Mouse (Mus musculus) retina, adult 2 months (tissue): ENCODE measurements around the gene Erf.

Experiments used
- DNase-seq: peaks from one replicate; pipeline ENCODE4 v3.0.0-alpha.2; 2012; ENCODE audit warnings: low read depth, low spot score

The Erf gene

DNA sequence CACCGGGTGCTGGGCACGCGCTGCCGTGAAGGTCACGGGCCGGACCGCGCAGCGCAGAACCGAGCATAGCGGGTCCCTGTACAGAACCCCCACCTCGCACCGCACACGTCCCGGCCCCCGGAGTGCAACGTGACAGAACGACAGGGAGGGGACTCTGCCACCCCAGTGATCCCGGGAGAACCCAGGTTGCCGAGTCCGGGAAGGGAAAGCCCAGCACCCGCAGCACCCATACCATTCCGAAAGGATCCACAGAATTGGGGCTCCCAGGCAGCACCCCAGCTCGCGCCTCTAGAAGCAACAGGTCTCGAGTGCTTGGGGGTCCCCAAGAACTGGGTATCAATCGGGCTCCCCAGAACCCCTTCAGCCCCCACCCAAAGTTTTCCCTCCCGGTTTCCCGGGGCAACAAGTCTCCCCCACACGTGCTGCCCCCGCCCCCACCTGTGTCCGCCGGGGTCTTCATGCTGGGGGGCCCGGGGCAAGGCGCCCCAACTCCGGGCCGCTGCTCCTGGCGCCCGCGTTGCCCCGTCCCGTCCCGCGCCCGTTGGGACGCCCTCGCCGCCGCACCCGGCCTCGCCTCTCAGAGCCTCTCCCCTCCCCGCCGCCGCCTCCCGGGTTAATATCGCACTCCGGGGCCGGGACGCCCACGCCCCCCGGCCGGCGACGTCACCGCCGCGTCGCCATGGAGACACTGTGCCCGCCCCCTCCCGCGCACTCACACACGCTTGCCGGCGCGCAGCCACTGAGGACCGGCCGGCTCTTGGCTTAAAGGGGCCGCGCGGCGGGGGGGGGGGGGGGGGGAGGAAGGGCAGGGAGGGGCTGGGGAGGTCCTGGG lies at the start of gene Erf:
Gene Erf (minus strand): TSS at position 621 of the 832 bp plus-strand sequence.
- DNase-seq: peak; percentile 81

- peak; percentile 90 for DNase-seq
These were observed 47.1 kb upstream of the Erf start, which contains the start of gene Pafah1b3 for GRCm38 (mm10) chr7:25297454-25298325. Gene Pafah1b3 (minus strand): TSS chr7:25297986.

GRCm38 (mm10) chr7:25296945-25297453 lies 46.4 kb upstream of the Erf start:
- DNase-seq: no peak

GRCm38 (mm10) chr7:25294960-25295722 lies 44.6 kb upstream of the Erf start:
- no peak for DNase-seq

DNA sequence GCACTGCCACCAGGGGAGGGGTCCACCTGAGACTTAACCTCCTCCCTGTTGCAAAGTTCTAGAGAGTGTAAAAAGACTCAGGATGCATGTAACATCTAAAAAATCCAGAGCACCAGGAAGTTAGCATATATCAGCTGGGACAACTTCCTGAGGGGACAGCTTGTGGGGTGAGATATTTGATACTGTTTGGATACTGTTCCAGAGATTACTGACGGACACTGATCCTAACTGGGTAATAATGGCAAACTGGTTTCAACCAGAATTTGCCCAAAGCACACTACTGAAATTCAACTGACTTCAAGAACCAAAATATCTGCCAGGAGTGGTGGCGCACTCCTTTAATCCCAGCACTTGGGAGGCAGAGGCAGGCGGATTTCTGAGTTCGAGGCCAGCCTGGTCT lies 43.9 kb upstream of the Erf start:
- DNase-seq: no peak

DNA sequence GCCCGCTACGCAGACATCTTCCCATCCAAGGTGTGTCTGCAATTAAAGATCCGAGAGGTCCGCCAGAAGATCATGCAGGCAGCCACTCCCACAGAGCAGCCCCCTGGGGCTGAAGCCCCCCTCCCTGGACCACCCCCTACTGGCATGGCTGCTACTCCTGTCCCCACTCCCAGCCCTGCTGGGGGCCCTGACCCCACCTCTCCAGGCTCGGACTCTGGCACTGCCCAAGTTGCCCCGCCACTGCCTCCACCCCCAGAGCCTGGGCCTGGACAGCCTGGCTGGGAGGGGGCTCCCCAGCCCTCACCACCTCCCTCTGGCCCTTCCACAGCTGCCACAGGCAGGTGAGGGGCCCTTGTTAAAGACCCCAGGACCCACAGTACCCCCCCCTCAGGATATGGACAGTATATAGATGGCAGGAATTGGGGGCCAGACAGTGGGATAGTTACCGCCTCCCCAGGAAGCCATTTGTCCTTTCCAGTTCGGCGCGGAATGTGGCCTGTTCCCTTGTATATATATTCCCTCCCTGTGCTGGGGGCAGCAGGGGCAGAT lies 42.7 kb upstream of the Erf start:
- DNase-seq: no peak

DNA sequence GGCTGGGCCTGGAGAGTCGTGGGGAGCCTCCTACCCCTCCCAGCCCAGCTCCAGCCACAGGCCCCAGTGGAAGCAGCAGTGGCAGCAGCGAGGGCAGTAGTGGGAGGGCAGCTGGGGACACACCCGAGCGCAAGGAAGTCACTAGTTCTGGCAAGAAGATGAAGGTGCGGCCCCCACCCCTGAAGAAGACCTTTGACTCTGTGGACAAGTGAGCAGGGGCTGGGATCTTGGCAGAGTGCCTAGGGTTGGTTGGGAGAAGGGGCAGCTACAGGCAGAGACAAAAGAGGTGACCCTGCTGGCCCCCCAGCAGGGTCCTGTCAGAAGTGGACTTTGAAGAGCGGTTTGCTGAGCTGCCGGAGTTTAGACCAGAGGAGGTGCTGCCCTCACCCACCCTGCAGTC lies 41.5 kb upstream of the Erf start:
- no peak for DNase-seq

GRCm38 (mm10) chr7:25290911-25291310 lies 40.4 kb upstream of the Erf start:
- DNase-seq: no peak

GRCm38 (mm10) chr7:25290463-25290862 lies 39.9 kb upstream of the Erf start:
- no peak for DNase-seq

GRCm38 (mm10) chr7:25289925-25290324 lies 39.4 kb upstream of the Erf start:
- DNase-seq: no peak

DNA sequence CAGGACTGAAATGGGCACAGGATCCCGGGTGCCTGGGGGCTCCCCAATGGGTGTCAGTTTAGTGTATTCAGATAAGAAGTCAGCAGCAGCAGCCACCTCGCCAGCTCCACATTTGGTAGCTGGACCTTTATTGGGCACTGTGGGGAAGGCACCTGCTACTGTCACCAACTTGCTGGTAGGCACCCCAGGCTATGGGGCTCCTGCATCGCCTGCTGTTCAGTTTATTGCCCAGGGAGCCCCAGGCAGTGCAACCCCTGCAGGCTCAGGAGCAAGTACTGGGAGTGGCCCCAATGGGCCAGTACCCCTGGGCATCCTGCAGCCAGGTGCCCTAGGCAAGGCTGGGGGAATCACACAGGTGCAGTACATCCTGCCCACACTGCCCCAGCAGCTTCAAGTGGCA lies 38.2 kb upstream of the Erf start:
- DNase-seq: no peak

DNA sequence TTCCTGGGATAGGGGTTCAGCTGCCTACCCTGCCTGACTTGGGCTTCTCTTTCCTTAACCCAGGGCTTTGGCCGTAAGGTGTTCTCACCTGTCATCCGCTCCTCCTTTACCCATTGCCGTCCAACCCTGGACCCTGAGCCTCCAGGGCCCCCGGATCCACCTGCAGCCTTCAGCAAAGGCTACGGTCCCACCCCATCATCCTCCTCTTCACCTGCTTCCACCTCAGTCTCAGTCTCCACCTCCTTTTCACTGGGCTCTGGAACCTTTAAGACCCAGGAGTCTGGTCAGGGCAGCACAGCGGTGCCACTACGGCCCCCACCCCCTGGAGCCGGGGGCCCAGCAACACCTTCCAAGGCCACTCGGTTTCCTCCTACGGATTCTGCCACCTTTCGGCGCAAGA lies 37.5 kb upstream of the Erf start:
- DNase-seq: no peak

DNA sequence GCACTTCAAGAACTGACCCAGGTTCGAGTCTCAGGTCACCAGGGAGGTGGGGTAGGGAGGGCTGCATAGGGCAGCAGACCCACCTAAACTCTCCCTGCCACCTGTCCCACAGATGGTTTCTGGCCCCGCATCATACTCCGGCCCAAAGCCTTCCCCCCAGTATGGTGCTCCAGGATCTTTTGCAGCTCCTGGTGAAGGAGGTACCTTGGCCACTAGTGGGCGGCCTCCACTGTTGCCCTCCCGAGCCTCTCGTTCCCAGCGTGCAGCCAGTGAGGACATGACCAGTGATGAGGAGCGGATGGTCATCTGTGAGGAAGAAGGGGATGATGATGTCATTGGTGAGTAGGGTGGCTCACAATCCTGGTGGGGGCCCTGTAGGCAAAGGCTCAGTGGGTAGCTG lies 36.4 kb upstream of the Erf start:
- DNase-seq: no peak

GRCm38 (mm10) chr7:25285511-25286238 lies 35.1 kb upstream of the Erf start:
- DNase-seq: no peak

DNA sequence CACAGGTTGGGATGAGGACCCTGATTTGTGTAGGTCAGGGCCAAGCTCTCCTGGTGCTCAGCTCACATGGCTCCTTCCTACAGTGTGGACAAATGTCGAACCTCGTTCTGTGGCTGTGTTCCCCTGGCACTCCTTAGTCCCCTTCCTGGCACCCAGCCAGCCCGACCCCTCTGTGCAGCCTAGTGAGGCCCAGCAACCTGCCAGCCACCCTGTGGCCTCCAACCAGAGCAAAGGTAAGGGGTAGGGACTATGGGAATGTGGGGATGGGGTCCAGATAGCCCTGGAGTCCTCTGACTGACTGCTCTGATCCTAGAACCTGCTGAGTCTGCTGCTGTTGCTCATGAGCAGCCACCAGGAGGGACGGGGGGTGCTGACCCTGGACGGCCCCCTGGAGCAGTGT lies 34.2 kb upstream of the Erf start:
- no peak for DNase-seq

GRCm38 (mm10) chr7:25284171-25284570 lies 33.6 kb upstream of the Erf start:
- DNase-seq: no peak

GRCm38 (mm10) chr7:25283637-25284036 lies 33.1 kb upstream of the Erf start:
- DNase-seq: no peak

GRCm38 (mm10) chr7:25282731-25283211 lies 32.2 kb upstream of the Erf start:
- no peak for DNase-seq

DNA sequence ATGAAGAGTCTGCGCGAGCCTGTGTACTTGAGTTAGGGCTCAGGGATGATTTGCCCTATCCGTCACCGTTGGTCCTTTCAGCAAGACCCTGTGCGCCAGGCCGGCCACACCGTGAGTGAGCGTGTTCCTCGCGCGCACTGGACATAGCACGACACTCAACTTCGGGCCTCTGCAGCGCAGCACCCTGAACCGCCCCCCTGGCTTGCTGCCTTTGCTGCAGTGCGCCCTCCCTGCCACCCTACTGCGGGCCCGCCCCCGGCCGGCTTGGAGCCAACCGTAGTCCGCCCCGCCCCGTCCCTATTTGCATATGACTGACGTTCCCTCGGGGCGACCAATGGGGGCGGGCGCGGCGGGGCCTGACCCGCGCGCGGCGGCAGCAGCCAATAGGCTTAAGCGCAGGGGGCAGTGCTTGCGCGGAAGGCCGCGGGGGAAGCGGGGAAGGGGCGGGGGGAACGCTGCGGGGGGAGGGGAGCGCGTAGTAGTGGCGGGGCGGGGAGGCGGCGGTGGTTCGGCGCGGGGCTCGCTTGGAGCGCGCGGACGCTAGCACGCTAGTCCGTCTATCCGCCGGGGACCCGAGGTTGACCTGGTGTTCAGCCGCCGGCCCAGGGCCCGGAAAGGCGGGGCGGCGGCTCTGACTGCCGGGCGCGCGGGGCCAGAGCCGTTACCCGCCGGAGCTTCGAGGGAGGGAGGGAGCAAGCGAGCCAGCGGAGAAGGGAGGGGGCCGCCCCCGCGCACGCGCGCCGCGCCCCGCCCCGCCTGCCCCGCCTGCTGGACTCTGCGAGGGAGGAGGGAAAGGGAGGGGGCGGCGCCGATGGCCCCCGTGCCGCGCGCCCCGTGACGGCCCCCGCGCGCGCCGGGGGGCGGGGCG lies 31.4 kb upstream of the Erf start:
- DNase-seq: peak; percentile 92
